Mouse (Mus musculus) spleen, adult 2 months (tissue): ENCODE data around the gene Vps53.

ENCODE experiments used
- CTCF ChIP-seq: fragments of 200-500 bp; IDR thresholded peaks from 2 replicates; pipeline ENCODE4 v1.5.1; 2011; ENCODE audit warnings: mild to moderate bottlenecking, inconsistent platforms; ENCODE audit not compliant: insufficient read depth, insufficient read length, insufficient replicate concordance; ENCODE audit errors: extremely low read depth
- POLR2A ChIP-seq: fragments of 200-500 bp; IDR thresholded peaks from 2 replicates; pipeline ENCODE4 v1.6.1; 2011; ENCODE audit warnings: low read depth, low read length, inconsistent platforms

DNA sequence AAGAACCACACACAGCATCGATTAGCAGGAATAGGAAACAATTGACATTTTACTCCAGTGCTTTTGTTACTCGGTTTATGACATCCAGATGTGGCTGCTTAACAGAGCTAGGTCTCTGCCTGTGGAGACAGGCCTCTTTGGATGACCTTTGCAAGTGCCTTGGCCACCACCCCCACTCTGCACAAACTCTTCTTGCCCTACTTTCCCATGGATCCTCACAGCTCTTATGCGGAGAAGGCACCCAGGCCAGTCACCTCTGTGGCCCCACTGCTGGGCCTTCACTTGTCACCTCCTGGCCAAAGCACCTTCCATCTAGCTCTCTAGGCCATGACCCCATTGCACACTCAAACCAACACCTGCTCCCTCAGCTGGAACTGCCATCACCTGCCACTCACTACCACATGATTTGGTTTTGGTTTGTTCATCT lies 95.5 kb downstream of the Vps53 start:
- no peak for TF ChIP-seq CTCF
- no peak for TF ChIP-seq POLR2A
